Mouse (Mus musculus) left cerebral cortex, postnatal 25 days (tissue): ENCODE measurements around the gene Pi4kb. TPM values are rescaled to one million over a fixed set of nuclear protein-coding genes. Genes with fewer than 3 reads are reported as not detected.
A peak's percentile ranks its signal among the peaks of the same experiment; 100 is the strongest.
"Not testable (repeated sequence)": the region's sequence is repeated elsewhere in the genome, so short reads cannot be mapped to it uniquely, and the experiment has no call there.

Experiments
- DNase-seq, 2 experiments: peaks; one replicate each; pipeline ENCODE4 v3.0.0; 2022; ENCODE audit warnings: low spot score in 2 of 2, mixed read lengths in 1 of 2
- intact Hi-C: fragments of 180-260 bp; cut with DNase I; formaldehyde crosslinking; loops from one replicate; pipeline ENCODE4 v1.15.1; 2025
- total RNA-seq, 2 experiments: library from RNA; stranded (reverse); gene quantifications; 2 replicates each; pipeline ENCODE4 v1.2.3; 2021

Pi4kb gene
- total RNA-seq, 2 experiments from 2014 or later = 51.0 to 61.8 TPM

DNA sequence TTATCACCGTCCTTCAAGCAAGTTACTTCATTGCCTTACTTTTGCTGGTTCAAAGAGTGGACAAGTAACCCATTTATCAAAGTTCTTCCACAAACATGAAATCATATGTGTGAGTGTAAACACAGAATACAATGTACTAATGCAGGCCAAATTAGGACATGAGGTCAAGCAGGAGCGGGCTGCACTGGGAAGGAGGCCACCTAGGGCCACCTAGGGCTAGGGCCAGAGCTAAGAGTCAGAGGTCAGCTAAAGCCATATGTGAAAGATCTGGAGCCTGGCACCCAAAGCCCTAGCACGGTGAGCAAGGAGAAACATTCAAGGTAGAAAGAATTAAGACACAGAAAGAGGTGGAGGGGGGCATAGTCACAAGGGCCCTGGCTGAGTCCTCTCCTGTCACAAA lies 38.5 kb downstream of the Pi4kb start:
- no peak for DNase-seq
- intact Hi-C loops = no loop called here

GRCm38 (mm10) chr3:95013699-95014427 lies 39.3 kb downstream of the Pi4kb start:
- intact Hi-C loops = no loop called here
- DNase-seq = no peak

GRCm38 (mm10) chr3:95014428-95015151 lies 40.1 kb downstream of the Pi4kb start:
- DNase-seq = no peak
- intact Hi-C loops = no loop called here

DNA sequence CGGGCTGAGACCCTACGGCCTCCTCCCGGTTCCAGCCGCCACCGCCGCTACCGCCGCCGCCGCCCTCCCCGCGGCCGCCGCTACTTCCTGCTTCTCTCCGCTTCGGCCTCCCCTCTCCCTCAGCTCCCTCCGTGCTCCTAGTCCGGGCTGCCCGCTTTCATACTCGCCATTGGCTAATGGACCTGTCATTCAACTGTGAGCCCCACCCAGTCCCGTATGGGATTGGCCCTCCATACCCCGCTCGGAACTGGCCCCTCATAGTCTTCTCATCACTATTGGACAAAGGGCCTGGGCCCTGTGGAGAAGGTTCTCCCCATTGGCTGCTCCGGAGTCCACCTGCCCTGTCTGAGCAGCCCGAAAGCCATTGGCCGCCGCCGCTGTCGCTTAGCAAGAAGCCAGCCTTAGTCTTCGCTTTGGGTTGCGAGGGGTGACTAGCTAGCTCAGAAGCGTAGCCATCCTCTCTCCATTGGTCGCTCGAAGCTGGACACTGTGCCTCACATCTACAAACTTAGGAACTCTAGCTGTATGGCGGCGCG lies 40.9 kb downstream of the Pi4kb start, which contains the start of gene Zfp687:
Gene Zfp687, minus strand, starts transcription at position 112 of the 536 bp plus-strand sequence.
- intact Hi-C loops = no loop called here
- peak; percentile 100 for DNase-seq

DNA sequence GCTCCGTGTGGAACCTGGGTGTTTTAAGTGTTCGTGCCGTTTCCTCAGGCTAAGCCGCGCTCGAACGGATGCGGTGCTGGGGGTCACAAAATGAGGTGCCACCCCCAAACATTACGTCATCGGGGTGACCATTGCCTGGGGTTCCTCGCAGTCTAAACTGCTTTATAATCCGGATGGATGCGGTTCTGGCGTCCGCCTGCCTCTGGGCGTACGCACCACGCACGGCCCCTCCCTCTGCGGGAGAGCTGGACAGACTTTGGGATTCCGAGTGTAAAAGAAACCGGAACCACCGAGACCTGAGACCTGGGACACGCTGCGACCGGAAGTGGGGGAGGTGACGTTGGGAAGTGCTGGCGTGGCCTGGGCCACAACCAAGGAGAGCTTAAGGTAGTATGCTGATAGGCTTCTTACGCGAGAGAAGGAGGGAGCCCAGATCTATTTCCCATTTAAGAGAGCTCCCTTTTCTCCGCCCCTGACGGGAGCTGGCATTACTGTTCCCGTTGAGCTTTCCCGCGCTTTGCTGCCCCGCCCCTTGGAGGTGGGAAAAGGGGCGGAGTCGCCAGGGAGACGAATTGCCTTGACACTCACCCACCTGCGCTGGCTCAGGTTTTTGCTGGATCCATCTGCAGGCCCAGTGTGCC lies 41.5 kb downstream of the Pi4kb start:
- peak; percentile 92 to 98 for DNase-seq
- intact Hi-C loops = loop anchor here (1.0 kb wide), 1 partner anchor 26 kb away; the partner anchor contains the start of gene Psmd4

GRCm38 (mm10) chr3:95016532-95017056 lies 42.1 kb downstream of the Pi4kb start:
- DNase-seq = no peak
- intact Hi-C loops = loop anchor here (1.0 kb wide), 1 partner anchor 26 kb away; the partner anchor contains the start of gene Psmd4

- DNase-seq = no peak
- intact Hi-C loops = no loop called here
Observed at GRCm38 (mm10) chr3:95018741-95019140, 44.2 kb downstream of the Pi4kb start.

DNA sequence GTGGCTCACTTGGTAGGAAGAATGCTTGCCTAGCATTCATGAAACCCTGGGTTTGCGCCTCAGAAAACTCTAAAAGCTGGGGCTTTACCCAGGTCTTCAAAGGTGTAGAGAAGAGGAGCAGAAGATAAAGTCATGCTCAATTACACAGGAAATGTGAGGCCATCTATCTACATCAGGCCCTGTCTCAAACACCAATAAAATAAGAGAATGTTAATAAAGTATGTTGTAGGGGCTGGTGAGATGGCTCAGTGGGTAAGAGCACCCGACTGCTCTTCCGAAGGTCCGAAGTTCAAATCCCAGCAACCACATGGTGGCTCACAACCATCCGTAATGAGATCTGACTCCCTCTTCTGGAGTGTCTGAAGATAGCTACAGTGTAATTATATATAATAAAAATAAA lies 46.4 kb downstream of the Pi4kb start:
- intact Hi-C loops, DNase-seq: not testable (repeated sequence)

DNA sequence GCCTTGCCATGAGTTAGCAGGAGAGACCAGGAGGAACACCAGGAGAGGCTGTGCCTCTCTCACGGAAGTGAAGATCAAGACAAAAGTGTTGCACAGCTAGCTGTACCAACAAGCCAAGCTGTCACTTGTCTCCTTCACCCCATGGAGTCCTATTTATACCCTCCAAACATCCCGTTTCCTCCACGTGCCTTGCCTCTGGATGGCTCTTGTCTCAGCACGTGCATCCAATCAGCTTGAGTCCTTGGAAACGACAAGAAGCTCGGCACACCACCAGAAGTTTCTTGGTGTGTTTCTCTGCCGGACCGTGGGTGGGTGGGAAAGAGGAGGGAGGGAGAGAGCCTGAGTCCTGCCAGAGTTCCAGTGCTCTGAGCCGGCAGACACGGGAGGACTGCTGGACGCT lies 50.0 kb downstream of the Pi4kb start:
- peak in 1 of 2 experiments; percentile 68 for DNase-seq
- intact Hi-C loops = no loop called here

GRCm38 (mm10) chr3:95025202-95025601 lies 50.7 kb downstream of the Pi4kb start:
- intact Hi-C loops = no loop called here
- no peak for DNase-seq

- DNase-seq = peak in 1 of 2 experiments; percentile 28
- intact Hi-C loops = no loop called here
Observed at GRCm38 (mm10) chr3:95027057-95027645, 52.6 kb downstream of the Pi4kb start.

DNA sequence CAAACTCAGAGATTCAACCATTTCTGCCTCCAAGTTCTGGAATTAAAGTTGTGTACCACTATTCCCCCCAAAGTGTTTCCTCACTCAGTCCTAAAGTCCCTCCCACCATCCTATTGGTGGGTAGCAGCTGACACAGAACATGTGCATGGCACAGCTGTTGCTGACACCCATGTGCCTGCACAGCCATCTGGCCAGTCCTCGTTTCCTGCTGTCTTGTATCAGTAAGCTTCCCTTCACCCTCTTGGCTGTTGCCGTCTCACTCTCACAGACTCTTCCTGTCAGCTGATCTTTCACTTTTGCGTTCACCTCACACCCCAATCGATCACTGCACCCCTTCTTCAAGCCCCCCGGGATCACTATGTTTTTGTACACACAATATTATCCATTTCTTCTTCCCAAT lies 53.2 kb downstream of the Pi4kb start:
- peak; percentile 65 to 82 for DNase-seq

DNA sequence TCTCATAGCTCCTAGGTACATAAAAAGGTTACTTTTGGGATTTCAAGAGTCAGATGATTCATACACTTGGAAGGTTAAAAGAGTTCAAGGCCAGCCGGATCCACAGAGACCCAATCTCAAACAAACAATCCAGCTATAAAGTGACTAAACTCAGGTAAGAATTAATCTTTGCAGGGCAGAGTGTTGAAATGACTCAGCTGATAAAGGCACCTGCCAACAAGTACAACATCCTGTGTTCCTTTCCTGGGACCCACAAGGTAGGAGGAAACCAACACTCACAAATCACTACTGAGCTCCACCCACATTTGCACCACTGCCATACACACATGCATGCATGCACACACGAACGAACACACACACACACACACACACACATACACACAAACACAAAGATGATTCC lies 54.1 kb downstream of the Pi4kb start:
- intact Hi-C loops = no loop called here
- no peak for DNase-seq

More for the DNA sequence above, 53.2 kb downstream of the Pi4kb start:
- intact Hi-C loops = no loop called here

DNA sequence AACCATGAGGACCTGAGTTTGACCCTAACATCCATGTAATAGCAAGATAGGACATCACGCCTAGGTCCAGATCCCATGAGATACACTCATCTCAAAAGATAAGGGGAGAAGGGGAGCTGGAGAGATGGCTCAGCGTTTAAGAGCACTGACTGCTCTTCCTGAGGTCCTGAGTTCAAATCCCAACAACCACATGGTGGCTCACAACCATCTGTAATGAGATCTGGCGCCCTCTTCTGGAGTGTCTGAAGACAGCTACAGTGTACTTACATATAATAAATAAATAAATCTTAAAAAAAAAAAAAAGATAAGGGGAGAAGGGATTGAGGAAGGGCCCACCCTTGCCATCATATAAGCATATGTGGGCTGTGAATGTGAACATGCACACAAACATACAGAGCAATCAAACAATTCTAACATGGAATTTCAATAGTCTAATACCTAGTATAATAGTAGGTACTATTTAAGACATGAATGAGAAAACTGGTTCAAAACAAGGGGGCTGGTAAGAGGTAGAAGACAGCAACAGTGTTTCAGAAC lies 54.8 kb downstream of the Pi4kb start:
- intact Hi-C loops, DNase-seq: not testable (repeated sequence)

- intact Hi-C loops = no loop called here
- no peak for DNase-seq
Observed at GRCm38 (mm10) chr3:95029953-95030352, 55.4 kb downstream of the Pi4kb start.

GRCm38 (mm10) chr3:95041625-95042024 lies 67.1 kb downstream of the Pi4kb start:
- intact Hi-C loops = loop anchor here (1.0 kb wide), 1 partner anchor 25 kb away; no protein-coding TSS in a partner anchor
- DNase-seq = no peak

DNA sequence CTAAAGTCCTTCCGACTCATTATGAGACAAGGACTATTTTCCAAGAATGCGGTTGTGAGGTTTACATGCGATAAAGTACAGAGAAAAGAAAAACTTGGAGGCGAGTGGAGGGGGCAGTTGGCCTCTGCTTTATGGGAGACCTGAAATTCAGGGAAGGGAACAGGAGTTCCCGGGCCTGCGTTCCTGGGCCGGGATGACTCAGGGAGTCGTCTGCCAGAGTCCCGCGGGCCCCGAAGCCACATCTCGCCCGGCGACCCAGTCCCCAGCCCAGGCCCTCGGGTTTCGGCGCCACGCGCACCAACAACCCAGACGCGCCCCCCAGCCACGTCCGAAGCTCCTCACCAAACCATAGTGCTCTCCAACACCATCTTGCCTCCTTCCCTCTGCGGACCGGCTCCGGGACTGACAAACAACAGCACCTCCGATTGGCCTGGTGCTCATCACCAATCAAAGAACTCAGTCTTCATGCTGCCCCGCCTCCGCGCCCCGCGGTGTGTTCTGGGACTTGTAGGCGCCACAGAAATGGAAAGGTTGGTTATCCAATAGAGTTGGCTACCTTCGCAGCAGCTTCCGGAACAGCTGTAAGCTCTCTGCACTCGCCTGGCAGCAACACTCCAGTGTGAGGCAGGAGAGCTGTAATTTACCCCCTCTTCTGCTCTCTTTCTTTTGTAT lies 67.8 kb downstream of the Pi4kb start, which contains the start of gene Psmd4:
Gene Psmd4, minus strand, starts transcription at position 449 of the 672 bp plus-strand sequence.
- intact Hi-C loops = loop anchor here (1.0 kb wide), 1 partner anchor 26 kb away; no protein-coding TSS in a partner anchor
- DNase-seq = peak; percentile 98 to 99

GRCm38 (mm10) chr3:95042838-95043229 lies 68.3 kb downstream of the Pi4kb start:
- intact Hi-C loops = loop anchor here (1.0 kb wide), 1 partner anchor 27 kb away; no protein-coding TSS in a partner anchor
- DNase-seq = no peak
